Mouse (Mus musculus): ENCODE measurements around the gene Tnrc6b.

DNA sequence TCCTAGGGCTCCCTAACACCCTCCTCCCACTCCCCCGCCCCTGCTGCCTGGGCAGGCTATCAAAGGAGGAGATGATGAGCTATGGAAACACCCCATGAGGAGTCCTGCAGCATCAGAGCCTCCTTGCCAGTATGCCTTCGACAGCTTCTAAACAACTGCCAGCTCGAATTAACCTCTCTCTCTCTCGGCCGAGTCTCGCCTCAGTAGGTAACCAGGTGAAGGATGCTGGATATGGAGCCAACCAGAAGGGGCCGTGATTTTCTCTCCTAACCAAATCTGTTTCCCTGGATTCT is 25.6 kb upstream of the Tnrc6b start:
- TF ChIP-seq CTCF (IDR thresholded peaks at IDR 0.05; ENCODE audit: low read depth) (no peak), EP300 (IDR thresholded peaks at IDR 0.05; ENCODE audit: low read depth) (no peak)
